Mouse (Mus musculus) midbrain, embryonic 13.5 days (tissue): ENCODE measurements around the gene Olfr13. TPM values are rescaled to one million over a fixed set of nuclear protein-coding genes. Genes with fewer than 3 reads are reported as not detected.
"Not testable (repeated sequence)": the region's sequence is repeated elsewhere in the genome, so short reads cannot be mapped to it uniquely, and the experiment has no call there.

ENCODE experiments used
- ATAC-seq: fragments of 200-750 bp; cut with Nextera tagmentation; 2 replicates; pipeline ENCODE4 v1.8.0; 2017; ENCODE audit warnings: mild to moderate bottlenecking, moderate TSS enrichment, moderate library complexity
- H3K27ac ChIP-seq: fragments of 300-500 bp; sonication (generic); 2 replicates; pipeline ENCODE4 v1.5.1; 2015; ENCODE audit warnings: inconsistent platforms, mild to moderate bottlenecking, moderate library complexity
- H3K27me3 ChIP-seq: fragments of 300-500 bp; sonication (generic); 2 replicates; pipeline ENCODE4 v1.6.1; 2015; ENCODE audit warnings: mild to moderate bottlenecking, inconsistent platforms
- H3K36me3 ChIP-seq: fragments of 300-500 bp; sonication (generic); 2 replicates; pipeline ENCODE4 v1.6.1; 2015; ENCODE audit warnings: mild to moderate bottlenecking, inconsistent platforms
- H3K4me1 ChIP-seq: fragments of 300-500 bp; sonication (generic); replicated peaks from 2 replicates; pipeline ENCODE4 v1.6.1; 2015; ENCODE audit warnings: inconsistent platforms
- H3K4me2 ChIP-seq: fragments of 300-500 bp; sonication (generic); replicated peaks from 2 replicates; pipeline ENCODE4 v1.6.1; 2015; ENCODE audit warnings: moderate library complexity, mild to moderate bottlenecking, inconsistent platforms
- H3K4me3 ChIP-seq: fragments of 300-500 bp; sonication (generic); replicated peaks from 2 replicates; pipeline ENCODE4 v1.5.1; 2015; ENCODE audit warnings: mild to moderate bottlenecking, inconsistent platforms
- H3K9ac ChIP-seq: fragments of 300-500 bp; sonication (generic); replicated peaks from 2 replicates; pipeline ENCODE4 v1.6.1; 2015; ENCODE audit warnings: mild to moderate bottlenecking, inconsistent platforms
- H3K9me3 ChIP-seq: fragments of 300-500 bp; sonication (generic); 2 replicates; pipeline ENCODE4 v1.6.1; 2016; ENCODE audit warnings: mild to moderate bottlenecking, inconsistent platforms
- polyA plus RNA-seq: library from polyadenylated mRNA; unstranded; fragments of >200 nt; fragmentation: Nextera tagmentation; extraction: Ambion mirVana; gene quantifications from 2 replicates; pipeline ENCODE4 v1.2.1, GENCODE M21; 2015

Gene Olfr13
- polyA plus RNA-seq, 1 experiment from 2014 or later: not detected

GRCm38 (mm10) chr6:43212873-43213272 is 40.9 kb downstream of the Olfr13 start, which contains the start of gene Olfr434:
TSS of gene Olfr434 (plus strand) at chr6:43213021.
- not testable (repeated sequence) for H3K4me2 ChIP-seq, H3K36me3 ChIP-seq, H3K4me3 ChIP-seq, H3K9me3 ChIP-seq, H3K4me1 ChIP-seq, ATAC-seq, H3K27me3 ChIP-seq, H3K9ac ChIP-seq, H3K27ac ChIP-seq

Other genes starting within 250 kb of the Olfr13 start
- not detected in 2 replicates for gene Olfr444, start 223.1 kb upstream of the Olfr13 start, polyA plus RNA-seq
- not detected in 2 replicates for gene Olfr441, start 65.8 kb upstream of the Olfr13 start, polyA plus RNA-seq
- not detected in 2 replicates for gene Olfr237-ps1, start 25.6 kb upstream of the Olfr13 start, polyA plus RNA-seq
- not detected in 2 replicates for gene Olfr437, start 8.9 kb upstream of the Olfr13 start, polyA plus RNA-seq
- not detected in 2 replicates for gene Olfr435, start 25.0 kb downstream of the Olfr13 start, polyA plus RNA-seq
- gene Olfr434, start 40.9 kb downstream of the Olfr13 start, polyA plus RNA-seq: not detected in 2 replicates
- not detected in 2 replicates for gene Olfr47, start 59.4 kb downstream of the Olfr13 start, polyA plus RNA-seq
- gene Arhgef5, start 93.4 kb downstream of the Olfr13 start, polyA plus RNA-seq: 1.8 and 2.0 TPM in 2 replicates
- not detected in 2 replicates for gene Nobox, start 137.4 kb downstream of the Olfr13 start, polyA plus RNA-seq